Mouse (Mus musculus): ENCODE data around the gene Tenm4. TPM values are rescaled to one million over a fixed set of nuclear protein-coding genes. Genes with fewer than 3 reads are reported as not detected.

Tenm4 gene
- polyA plus RNA-seq, 1 experiment from 2014 or later = 31.5 TPM

DNA sequence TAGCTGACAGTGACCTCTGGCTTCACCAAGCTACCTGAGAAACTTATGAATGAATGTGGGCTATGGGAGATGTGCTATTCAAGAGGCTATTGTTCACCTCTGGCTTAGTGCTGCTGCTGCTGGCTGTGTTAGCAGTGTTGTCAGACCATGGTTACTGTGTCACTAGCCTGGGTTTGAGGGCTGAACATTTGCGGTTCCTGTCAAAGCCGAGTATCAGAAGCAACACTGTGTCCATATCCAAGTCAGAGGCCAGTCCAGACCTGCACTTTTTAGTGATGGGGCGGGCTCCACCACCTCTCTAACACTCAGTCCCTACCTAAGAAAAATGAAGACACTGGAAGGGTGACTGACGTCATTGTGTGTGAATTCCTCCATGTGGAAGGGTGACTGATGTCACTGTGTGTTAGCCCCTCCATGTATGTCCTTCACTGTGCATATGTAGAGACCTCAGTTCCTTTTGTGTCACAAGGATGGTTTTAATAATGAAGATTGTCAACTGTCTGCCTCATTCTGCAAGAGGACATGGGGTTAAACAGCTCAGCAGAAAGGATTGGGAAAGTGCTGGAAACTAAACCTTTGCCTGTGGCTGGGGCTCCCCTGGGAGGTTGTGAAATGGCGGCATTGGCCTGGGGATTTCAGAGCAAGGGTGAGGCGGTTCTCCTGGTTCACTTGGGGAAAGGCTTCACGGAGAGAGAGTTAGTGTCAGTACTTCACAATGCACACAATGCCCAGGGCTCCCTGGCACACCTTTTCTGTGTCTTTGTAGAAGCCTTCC lies 14.4 kb upstream of the Tenm4 start:
- no peaks in the 10 kb centered on the region for H3K9me3 ChIP-seq
- peaks cover 21% of the 10 kb centered on the region for H3K4me1 ChIP-seq
- H3K4me3 ChIP-seq = no peak overlapping the region
- no peak for DNase-seq (ENCODE audit: low spot score)
- H3K27ac ChIP-seq (replicated peaks) = no peak overlapping the region
- WGBS = 75% methylated on average over 7 of the region's 7 CpGs
- peaks cover 12% of the 10 kb centered on the region; the same call in 1 of the 2 replicates for H3K27me3 ChIP-seq (replicated peaks; ENCODE audit: low read depth, poor library complexity, severe bottlenecking)
- H3K36me3 ChIP-seq (replicated peaks) = no peaks in the 10 kb centered on the region

DNA sequence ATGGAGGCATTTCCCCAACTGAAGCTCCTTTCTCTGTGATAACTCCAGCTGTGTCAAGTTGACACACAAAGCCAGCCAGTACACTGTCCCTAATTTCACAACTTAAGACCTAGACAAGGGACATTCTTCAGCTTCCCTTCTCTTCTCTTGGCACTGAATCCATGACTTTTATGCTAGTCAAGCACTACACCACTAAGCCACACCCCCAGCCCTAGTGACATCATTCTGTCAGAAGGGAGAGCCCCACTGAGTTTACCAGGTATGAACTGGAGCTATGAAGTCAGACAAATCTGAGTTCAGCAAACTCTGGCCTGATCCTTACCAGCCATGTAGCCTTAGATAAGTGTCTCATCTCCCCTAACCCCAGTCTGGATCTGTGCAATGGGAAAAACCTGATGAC lies 6.9 kb upstream of the Tenm4 start:
- no peak overlapping the region for H3K27ac ChIP-seq (replicated peaks)
- no peaks in the 10 kb centered on the region for H3K9me3 ChIP-seq
- peaks cover 9% of the 10 kb centered on the region for H3K4me1 ChIP-seq
- H3K36me3 ChIP-seq (replicated peaks) = no peaks in the 10 kb centered on the region
- no peak overlapping the region for H3K4me3 ChIP-seq
- H3K27me3 ChIP-seq (replicated peaks; ENCODE audit: low read depth, poor library complexity, severe bottlenecking) = no peaks in the 10 kb centered on the region; the same call in 1 of the 2 replicates
- no peak for DNase-seq (ENCODE audit: low spot score)

DNA sequence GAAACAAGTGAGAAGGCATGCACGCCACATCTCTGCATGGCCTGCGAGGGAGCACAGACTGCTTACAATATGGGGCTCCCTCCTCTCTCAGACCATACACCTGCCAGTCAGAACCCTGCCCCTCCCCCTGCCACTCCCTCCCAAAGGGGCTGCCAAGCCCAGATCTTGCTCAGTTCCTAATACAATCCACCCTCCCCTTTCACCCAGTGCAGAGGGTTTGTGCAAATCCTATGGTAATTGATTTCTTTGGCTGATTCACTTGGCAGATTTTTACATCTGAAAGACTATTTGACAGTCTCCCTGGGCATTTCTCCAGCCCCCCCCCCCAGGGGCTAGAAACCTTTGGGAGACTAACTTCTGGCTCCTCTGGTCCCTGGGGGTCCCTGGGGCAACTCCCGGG lies 2.1 kb upstream of the Tenm4 start:
- Histone ChIP-seq H3K27me3 (replicated peaks; ENCODE audit: low read depth, poor library complexity, severe bottlenecking) (peaks cover 24% of the 10 kb centered on the region), H3K9me3 (no peaks in the 10 kb centered on the region), H3K4me3 (no peak overlapping the region), H3K27ac (replicated peaks) (no peak overlapping the region; the same call in 1 of the 2 replicates), H3K4me1 (peaks cover 18% of the 10 kb centered on the region), H3K36me3 (replicated peaks) (no peaks in the 10 kb centered on the region)
- 31% methylated on average over 3 of the region's 3 CpGs for WGBS
- peak; percentile 29 for DNase-seq (ENCODE audit: low spot score)

DNA sequence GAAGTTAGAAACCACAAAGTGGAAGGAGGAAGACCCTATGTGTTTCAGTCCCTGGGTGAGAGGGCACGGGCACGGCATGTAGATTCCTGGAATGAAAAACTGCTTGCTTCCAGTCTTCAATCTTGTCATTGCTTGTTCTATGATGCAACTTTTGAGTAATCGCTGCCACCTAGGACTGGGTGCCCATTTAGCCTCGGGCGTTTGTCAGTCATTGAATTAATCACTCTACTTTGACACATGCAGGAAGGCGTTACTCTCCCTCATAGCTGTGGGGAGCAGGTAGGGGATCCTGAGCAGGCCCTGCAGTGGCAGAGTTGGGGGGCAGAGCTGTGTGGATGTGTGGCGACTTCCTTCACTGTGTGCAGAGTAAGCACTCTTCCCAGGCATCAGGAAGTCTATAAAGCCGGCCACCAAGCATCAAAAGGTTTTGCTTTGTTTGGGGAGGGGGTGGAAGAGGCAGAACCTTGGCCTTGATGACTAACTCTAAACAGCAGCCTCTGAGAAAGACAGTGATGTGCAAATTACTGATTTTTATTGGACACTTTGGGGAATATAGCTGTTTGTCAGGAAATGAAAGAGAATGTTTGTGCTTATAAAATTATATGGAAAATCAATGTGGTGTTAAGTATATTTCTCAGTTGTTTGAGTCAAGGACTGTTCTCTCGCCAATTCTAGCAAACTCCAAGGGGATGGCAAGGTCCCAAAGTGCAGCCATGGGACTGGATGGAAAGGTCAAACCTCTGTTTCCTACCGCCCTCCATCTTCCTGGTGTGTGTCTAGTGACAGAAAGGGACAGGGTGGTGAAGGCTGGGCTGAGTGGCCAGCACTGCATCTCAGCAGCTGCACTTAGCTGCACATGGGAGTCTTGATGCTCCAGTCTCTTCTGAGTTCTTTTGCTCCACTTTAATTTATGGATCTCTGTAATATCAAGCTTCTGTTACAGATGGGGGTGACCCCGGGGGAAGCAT lies 834 bp downstream of the Tenm4 start:
- 50% methylated on average over 11 of the region's 11 CpGs for WGBS
- H3K4me3 ChIP-seq = no peak overlapping the region; the same call in 1 of the 2 replicates
- H3K9me3 ChIP-seq = no peaks in the 10 kb centered on the region
- peaks cover 24% of the 10 kb centered on the region for H3K27me3 ChIP-seq (replicated peaks; ENCODE audit: low read depth, poor library complexity, severe bottlenecking)
- no peak for DNase-seq (ENCODE audit: low spot score)
- peaks cover 18% of the 10 kb centered on the region for H3K4me1 ChIP-seq
- no peak overlapping the region for H3K27ac ChIP-seq (replicated peaks)
- H3K36me3 ChIP-seq (replicated peaks) = no peaks in the 10 kb centered on the region

DNA sequence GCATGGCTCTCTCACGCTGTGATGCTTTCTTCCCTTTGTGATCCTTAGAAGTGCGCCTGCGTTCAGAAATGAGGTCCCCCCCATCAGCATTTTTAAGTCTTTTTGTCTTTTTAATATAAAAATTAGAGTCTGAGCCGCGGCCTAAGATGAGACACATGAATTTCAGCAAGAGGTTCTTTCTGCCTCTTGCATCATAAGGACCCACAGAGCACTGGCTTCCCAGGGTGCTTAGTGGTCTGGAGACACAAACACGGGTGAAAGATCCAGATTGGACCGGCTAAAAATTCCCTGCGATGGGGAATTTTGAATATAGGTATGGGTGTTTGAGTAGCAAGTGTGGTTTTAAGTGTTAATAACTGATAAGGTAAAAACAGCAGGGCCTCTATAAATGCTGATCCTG lies 5.7 kb downstream of the Tenm4 start:
- Histone ChIP-seq H3K9me3 (no peaks in the 10 kb centered on the region), H3K36me3 (replicated peaks) (no peaks in the 10 kb centered on the region), H3K4me1 (peaks cover 1% of the 10 kb centered on the region), H3K4me3 (no peak overlapping the region), H3K27me3 (replicated peaks; ENCODE audit: low read depth, poor library complexity, severe bottlenecking) (peaks cover 12% of the 10 kb centered on the region), H3K27ac (replicated peaks) (no peak overlapping the region)
- WGBS = 87% methylated on average over 8 of the region's 8 CpGs
- no peak for DNase-seq (ENCODE audit: low spot score)

DNA sequence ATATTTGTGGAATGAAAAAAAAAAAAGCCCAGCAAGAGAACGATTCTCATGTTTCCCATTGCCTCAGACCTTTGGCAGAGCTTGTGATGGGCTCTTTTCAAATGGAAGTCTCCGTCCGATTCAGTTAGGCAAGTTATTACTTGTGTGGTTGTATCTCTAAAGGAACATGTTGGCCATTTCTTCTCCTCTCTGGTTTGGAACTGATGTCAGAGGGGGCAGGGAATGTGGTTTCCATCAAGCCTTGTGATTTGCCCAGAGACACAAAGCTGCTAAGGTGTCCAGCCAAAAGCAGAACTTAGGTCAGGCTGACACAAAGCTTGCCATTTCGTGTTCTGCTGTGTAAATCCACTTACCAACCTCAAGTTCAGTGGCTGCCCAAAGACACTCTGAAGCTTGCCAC lies 10.7 kb downstream of the Tenm4 start:
- no peak for DNase-seq (ENCODE audit: low spot score)

DNA sequence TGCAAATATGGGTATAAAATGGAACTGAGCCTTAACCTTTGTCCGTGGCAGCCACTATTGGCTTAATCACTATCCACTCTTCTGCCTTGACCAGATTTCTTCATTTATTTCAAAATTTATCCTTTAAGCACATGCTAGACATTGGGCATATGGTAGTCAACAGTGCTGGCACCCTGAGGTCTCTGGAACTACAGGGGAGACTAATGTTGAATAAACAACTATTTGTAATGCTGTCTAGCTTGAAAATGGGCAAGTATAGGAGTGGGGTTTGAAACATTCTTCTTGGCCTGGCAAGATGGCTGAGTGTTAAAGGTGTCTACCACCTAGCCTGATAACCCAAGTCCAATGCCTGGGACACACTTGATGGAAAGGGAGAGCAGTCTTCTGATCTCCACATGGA lies 12.1 kb downstream of the Tenm4 start:
- no peaks in the 10 kb centered on the region for H3K9me3 ChIP-seq
- no peaks in the 10 kb centered on the region for H3K4me1 ChIP-seq
- WGBS = 86% methylated on average over 1 of the region's 1 CpGs
- H3K36me3 ChIP-seq (replicated peaks) = no peaks in the 10 kb centered on the region
- no peak overlapping the region for H3K27ac ChIP-seq (replicated peaks)
- H3K4me3 ChIP-seq = no peak overlapping the region
- H3K27me3 ChIP-seq (replicated peaks; ENCODE audit: low read depth, poor library complexity, severe bottlenecking) = no peaks in the 10 kb centered on the region
- DNase-seq (ENCODE audit: low spot score) = no peak

More for the DNA sequence above, 10.7 kb downstream of the Tenm4 start:
- Histone ChIP-seq H3K27ac (replicated peaks) (no peak overlapping the region), H3K4me1 (no peaks in the 10 kb centered on the region), H3K27me3 (replicated peaks; ENCODE audit: low read depth, poor library complexity, severe bottlenecking) (no peaks in the 10 kb centered on the region), H3K36me3 (replicated peaks) (no peaks in the 10 kb centered on the region), H3K9me3 (no peaks in the 10 kb centered on the region), H3K4me3 (no peak overlapping the region)
- 79% methylated on average over 4 of the region's 4 CpGs for WGBS

DNA sequence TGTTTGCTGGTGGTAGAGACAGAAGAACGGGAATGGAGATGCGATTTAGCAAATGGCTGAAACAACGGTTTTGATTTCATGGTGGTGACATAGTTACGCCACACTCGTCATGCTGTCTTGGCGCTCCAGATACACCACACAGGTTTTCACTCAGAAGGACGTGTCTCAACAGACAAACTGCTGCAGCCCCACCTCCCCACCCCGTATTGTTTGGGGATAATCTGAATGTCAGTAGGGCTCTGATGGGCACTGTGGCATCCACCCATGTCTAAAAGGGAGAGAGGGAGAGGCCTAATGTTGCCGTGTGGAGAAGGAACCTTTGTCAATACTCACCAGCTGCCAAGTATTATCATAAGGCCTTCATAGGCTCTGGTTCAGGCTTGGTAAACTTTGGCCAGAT lies 14.4 kb downstream of the Tenm4 start:
- no peak for DNase-seq (ENCODE audit: low spot score)
- H3K9me3 ChIP-seq = no peaks in the 10 kb centered on the region
- no peak overlapping the region for H3K27ac ChIP-seq (replicated peaks)
- H3K4me1 ChIP-seq = no peaks in the 10 kb centered on the region
- no peaks in the 10 kb centered on the region for H3K36me3 ChIP-seq (replicated peaks)
- no peak overlapping the region for H3K4me3 ChIP-seq
- no peaks in the 10 kb centered on the region for H3K27me3 ChIP-seq (replicated peaks; ENCODE audit: low read depth, poor library complexity, severe bottlenecking)
- WGBS = 85% methylated on average over 9 of the region's 9 CpGs

DNA sequence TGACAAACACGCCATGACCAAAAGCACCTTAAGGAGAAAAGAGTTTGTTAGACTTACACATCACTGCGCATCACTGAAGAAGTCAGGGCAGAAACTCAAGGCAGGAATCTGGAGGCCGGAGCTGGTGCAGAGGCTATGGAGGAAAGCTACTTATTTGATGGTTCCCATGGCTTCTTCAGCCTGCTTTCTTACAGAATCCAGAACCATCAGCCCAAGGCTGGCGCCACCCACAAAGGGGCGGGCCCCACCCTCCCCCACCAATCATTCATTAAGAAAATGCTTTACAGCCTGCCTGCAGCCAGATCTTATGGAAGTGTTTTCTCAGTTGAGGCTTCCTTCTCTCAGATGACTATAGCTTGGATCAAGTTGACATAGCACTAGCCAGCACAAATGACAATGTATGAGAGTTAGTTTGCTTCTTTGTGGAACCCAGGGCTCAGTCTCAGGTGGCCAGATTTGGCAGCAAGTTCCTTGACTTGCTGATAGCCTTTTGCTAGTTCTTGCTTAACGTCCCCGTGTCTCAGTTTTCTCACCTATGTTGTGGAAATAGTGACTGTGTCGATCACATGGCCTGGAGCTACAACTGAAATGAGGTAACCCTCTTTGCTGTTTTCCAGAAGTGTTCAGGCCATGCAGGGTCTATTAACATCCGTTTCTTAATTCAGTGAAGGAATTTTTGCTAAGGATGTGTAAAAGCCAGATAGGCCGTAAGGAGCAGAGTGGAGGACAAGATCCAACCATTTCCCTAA lies 32.9 kb downstream of the Tenm4 start:
- no peaks in the 10 kb centered on the region for H3K9me3 ChIP-seq
- DNase-seq (ENCODE audit: low spot score) = no peak
- H3K27me3 ChIP-seq (replicated peaks; ENCODE audit: low read depth, poor library complexity, severe bottlenecking) = peaks cover 41% of the 10 kb centered on the region
- 71% methylated on average over 10 of the region's 10 CpGs for WGBS
- no peak overlapping the region for H3K4me3 ChIP-seq
- H3K27ac ChIP-seq (replicated peaks) = no peak overlapping the region
- H3K4me1 ChIP-seq = peaks cover 14% of the 10 kb centered on the region
- no peaks in the 10 kb centered on the region for H3K36me3 ChIP-seq (replicated peaks)

DNA sequence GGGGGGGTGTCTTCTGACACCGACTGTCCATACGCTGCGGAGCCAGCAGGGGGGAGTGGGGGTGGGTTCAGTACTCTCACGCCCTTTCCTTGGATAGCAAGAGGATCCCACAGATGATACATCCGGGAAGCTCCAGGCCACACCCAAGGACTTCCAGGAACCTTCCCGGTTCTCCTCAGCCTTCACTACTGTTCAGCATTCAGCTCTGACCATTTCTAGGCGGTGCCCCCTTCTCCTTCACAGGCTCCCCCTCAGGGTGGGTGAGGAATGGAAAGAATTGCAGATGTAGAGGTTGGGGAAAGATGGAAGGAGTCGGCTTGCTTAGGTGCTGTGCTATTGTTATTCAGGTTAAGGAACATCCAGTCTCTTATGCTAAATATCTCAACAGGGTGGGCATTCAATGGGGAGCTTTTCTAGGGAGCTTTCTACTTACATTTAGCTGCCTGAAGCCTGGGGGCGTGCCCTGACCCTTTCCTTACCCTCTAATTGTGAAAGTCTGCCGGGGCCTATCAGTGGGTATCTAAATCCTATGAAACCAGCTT lies 33.8 kb downstream of the Tenm4 start:
- WGBS = 19% methylated on average over 10 of the region's 10 CpGs
- Histone ChIP-seq H3K4me1 (peaks cover 22% of the 10 kb centered on the region), H3K27me3 (replicated peaks; ENCODE audit: low read depth, poor library complexity, severe bottlenecking) (peaks cover 47% of the 10 kb centered on the region), H3K4me3 (no peak overlapping the region), H3K27ac (replicated peaks) (no peak overlapping the region), H3K9me3 (no peaks in the 10 kb centered on the region), H3K36me3 (replicated peaks) (no peaks in the 10 kb centered on the region)
- DNase-seq (ENCODE audit: low spot score) = no peak

DNA sequence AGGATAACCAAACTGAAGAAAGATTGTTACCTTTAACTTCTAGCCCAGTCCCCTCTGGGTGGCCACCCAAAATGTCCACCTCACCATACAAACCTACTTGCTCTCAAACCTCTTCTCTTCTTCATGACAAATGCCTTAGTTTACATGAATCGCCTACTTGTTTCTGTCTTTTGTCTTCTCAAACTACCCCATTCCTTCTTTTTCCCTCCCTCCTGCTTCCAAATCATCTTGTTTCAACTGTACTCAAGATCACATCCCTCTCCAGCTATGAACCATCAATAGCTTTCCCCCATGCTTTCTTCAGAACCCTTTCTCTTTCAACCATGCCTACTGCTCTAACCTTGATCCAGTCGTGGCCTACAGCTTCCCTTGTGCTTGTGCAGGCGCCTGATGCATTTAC lies 36.0 kb downstream of the Tenm4 start:
- Histone ChIP-seq H3K4me3 (no peak overlapping the region), H3K9me3 (no peaks in the 10 kb centered on the region), H3K27ac (replicated peaks) (no peak overlapping the region), H3K36me3 (replicated peaks) (no peaks in the 10 kb centered on the region), H3K27me3 (replicated peaks; ENCODE audit: low read depth, poor library complexity, severe bottlenecking) (peaks cover 50% of the 10 kb centered on the region), H3K4me1 (peaks cover 38% of the 10 kb centered on the region)
- 68% methylated on average over 3 of the region's 3 CpGs for WGBS
- no peak for DNase-seq (ENCODE audit: low spot score)
